Mouse (Mus musculus) hindbrain, embryonic 14.5 days (tissue): Measurements from ENCODE around the gene Ccdc73. TPM values are rescaled to one million over a fixed set of nuclear protein-coding genes. Genes with fewer than 3 reads are reported as not detected.

Experiments used
- ATAC-seq: fragments of 200-750 bp; cut with Nextera tagmentation; 2 replicates; pipeline ENCODE4 v1.8.0; 2017; ENCODE audit warnings: moderate number of reproducible peaks, mild to moderate bottlenecking, moderate TSS enrichment, moderate library complexity; ENCODE audit not compliant: low FRiP score
- DNase-seq: peaks from one replicate; pipeline ENCODE4 v3.0.0-alpha.2; 2015; ENCODE audit warnings: low spot score
- H3K27ac ChIP-seq: fragments of 300-500 bp; sonication (generic); 2 replicates; pipeline ENCODE4 v1.5.1; 2014; ENCODE audit warnings: mild to moderate bottlenecking, moderate library complexity
- H3K27me3 ChIP-seq: fragments of 300-500 bp; sonication (generic); 2 replicates; pipeline ENCODE4 v1.6.1; 2014; ENCODE audit warnings: mild to moderate bottlenecking, low read length, mixed read lengths; ENCODE audit not compliant: control insufficient read depth, insufficient read depth
- H3K36me3 ChIP-seq: fragments of 300-500 bp; sonication (generic); replicated peaks from 2 replicates; pipeline ENCODE4 v1.6.1; 2014; ENCODE audit not compliant: control insufficient read depth, insufficient read depth
- H3K4me1 ChIP-seq: fragments of 300-500 bp; sonication (generic); replicated peaks from 2 replicates; pipeline ENCODE4 v1.6.1; 2014; ENCODE audit warnings: antibody characterized with exemption, low read length, mixed read lengths; ENCODE audit not compliant: control insufficient read depth, insufficient read depth
- H3K4me2 ChIP-seq: fragments of 300-500 bp; sonication (generic); replicated peaks from 2 replicates; pipeline ENCODE4 v1.6.1; 2014; ENCODE audit warnings: mild to moderate bottlenecking, moderate library complexity
- H3K4me3 ChIP-seq: fragments of 300-500 bp; sonication (generic); replicated peaks from 2 replicates; pipeline ENCODE4 v1.5.1; 2014; ENCODE audit warnings: mild to moderate bottlenecking, low read length
- H3K9ac ChIP-seq: fragments of 300-500 bp; sonication (generic); 2 replicates; pipeline ENCODE4 v1.6.1; 2014
- H3K9me3 ChIP-seq: fragments of 300-500 bp; sonication (generic); 2 replicates; pipeline ENCODE4 v1.6.1; 2016; ENCODE audit warnings: low read length; ENCODE audit not compliant: control insufficient read depth
- WGBS: fragments of 180-500 bp; shearing (Covaris S2); extraction: QIAGEN DNeasy Blood & Tissue Kit; methylation state at CpG from one replicate; pipeline ENCODE4 v1.1.7; 2014; 5-methylcytosine and 5-hydroxymethylcytosine counted together
- polyA plus RNA-seq: library from polyadenylated mRNA; unstranded; fragments of >200 nt; fragmentation: Nextera tagmentation; extraction: Ambion mirVana; gene quantifications from 2 replicates; pipeline ENCODE4 v1.2.1, GENCODE M21; 2014

Gene Ccdc73
- polyA plus RNA-seq, 1 experiment from 2014 or later, result 7.6 TPM

- H3K27me3 ChIP-seq, result no peaks in the 10 kb centered on the region
- WGBS, result 88% methylated on average over 5 of the region's 5 CpGs
- DNase-seq (no peak), ATAC-seq (no peak)
- H3K36me3 ChIP-seq, result no peaks in the 10 kb centered on the region
- no peak overlapping the region for H3K27ac ChIP-seq
- no peak overlapping the region for H3K4me2 ChIP-seq
- no peaks in the 10 kb centered on the region for H3K9me3 ChIP-seq
- no peaks in the 10 kb centered on the region for H3K4me1 ChIP-seq
- H3K4me3 ChIP-seq, result no peak overlapping the region
- no peak overlapping the region for H3K9ac ChIP-seq
Observed at GRCm38 (mm10) chr2:105030505-105030904, 162.9 kb downstream of the Ccdc73 start.

- ATAC-seq (no peak), DNase-seq (no peak)
- Histone ChIP-seq H3K27ac (no peak overlapping the region), H3K9ac (no peak overlapping the region), H3K9me3 (no peaks in the 10 kb centered on the region), H3K4me1 (no peaks in the 10 kb centered on the region), H3K4me3 (no peak overlapping the region), H3K36me3 (no peaks in the 10 kb centered on the region), H3K4me2 (no peak overlapping the region), H3K27me3 (no peaks in the 10 kb centered on the region)
- WGBS, result 42% methylated on average over 3 of the region's 3 CpGs
Observed at GRCm38 (mm10) chr2:105034084-105034483, 166.5 kb downstream of the Ccdc73 start.

DNA sequence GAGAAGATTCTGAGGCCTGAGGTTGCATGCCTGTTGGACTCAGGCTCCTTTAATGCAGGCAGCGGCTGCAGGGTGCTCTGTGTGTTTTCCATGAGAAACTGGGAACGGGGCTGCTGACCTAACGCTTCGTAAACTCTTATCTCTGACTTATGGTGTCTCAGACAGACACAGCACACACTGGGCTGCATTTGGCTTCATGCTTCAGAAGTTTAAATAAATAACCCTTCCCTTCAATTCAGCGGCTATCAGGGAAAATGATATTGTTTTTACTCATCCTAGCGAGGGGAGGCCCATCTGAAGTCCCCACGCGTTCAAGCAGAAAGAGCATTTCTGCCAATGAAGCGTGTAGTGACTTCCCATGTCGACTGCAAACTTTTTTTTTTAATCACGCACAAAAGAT, 168.4 kb downstream of the Ccdc73 start:
- Histone ChIP-seq H3K9ac (no peak overlapping the region), H3K4me2 (no peak overlapping the region), H3K4me1 (no peaks in the 10 kb centered on the region), H3K27ac (no peak overlapping the region), H3K4me3 (no peak overlapping the region), H3K9me3 (no peaks in the 10 kb centered on the region), H3K27me3 (no peaks in the 10 kb centered on the region), H3K36me3 (no peaks in the 10 kb centered on the region)
- ATAC-seq (no peak), DNase-seq (no peak)
- 53% methylated on average over 11 of the region's 11 CpGs for WGBS

DNA sequence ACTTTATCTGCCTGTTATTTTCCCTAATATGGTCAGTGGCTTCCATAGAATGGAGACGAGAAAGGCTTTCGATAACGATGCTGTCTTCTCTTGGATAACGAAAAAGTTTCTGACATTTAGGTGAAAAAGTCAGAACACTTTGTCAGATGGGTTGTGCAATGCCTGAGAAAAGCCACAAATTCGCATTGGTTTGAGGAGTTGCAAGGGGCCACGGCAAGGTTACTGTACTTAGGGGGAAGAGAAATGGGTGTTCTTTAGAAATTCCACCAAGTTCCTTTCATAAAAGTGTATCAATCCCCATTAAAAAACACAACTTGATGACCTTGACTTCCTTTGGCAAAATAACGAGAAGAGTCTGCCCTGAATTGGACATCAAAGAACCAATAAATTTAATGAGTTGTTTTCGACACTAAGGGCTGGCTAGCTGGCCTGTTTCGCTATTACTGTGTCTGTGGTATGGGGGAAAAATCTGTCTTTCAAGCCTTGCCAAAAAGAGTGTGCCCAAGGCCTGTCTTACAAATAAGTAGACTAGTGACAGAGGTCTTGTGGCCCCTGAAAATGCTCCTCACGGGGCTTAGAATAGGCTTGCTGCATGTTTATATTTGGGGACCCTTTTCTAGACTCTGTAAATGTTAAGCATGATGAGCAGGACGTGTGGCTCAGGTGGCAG, 168.9 kb downstream of the Ccdc73 start:
- 81% methylated on average over 11 of the region's 11 CpGs for WGBS
- Histone ChIP-seq H3K27ac (no peak overlapping the region), H3K9ac (no peak overlapping the region), H3K4me2 (no peak overlapping the region), H3K4me1 (no peaks in the 10 kb centered on the region), H3K27me3 (no peaks in the 10 kb centered on the region), H3K36me3 (no peaks in the 10 kb centered on the region), H3K4me3 (no peak overlapping the region), H3K9me3 (no peaks in the 10 kb centered on the region)
- no peak for ATAC-seq
- DNase-seq, result no peak

GRCm38 (mm10) chr2:105037956-105038569, 170.5 kb downstream of the Ccdc73 start:
- no peaks in the 10 kb centered on the region for H3K9me3 ChIP-seq
- no peak overlapping the region for H3K4me3 ChIP-seq
- H3K27ac ChIP-seq, result no peak overlapping the region
- no peaks in the 10 kb centered on the region for H3K27me3 ChIP-seq
- 84% methylated on average over 7 of the region's 7 CpGs for WGBS
- no peak for DNase-seq
- H3K4me1 ChIP-seq, result no peaks in the 10 kb centered on the region
- no peak for ATAC-seq
- H3K36me3 ChIP-seq, result no peaks in the 10 kb centered on the region
- H3K4me2 ChIP-seq, result no peak overlapping the region
- no peak overlapping the region for H3K9ac ChIP-seq

GRCm38 (mm10) chr2:105038879-105039278, 171.3 kb downstream of the Ccdc73 start:
- DNase-seq (no peak), ATAC-seq (no peak)
- Histone ChIP-seq H3K9me3 (no peaks in the 10 kb centered on the region), H3K4me2 (no peak overlapping the region), H3K9ac (no peak overlapping the region), H3K36me3 (no peaks in the 10 kb centered on the region), H3K27ac (no peak overlapping the region), H3K27me3 (no peaks in the 10 kb centered on the region), H3K4me3 (no peak overlapping the region), H3K4me1 (no peaks in the 10 kb centered on the region)
- 97% methylated on average over 5 of the region's 5 CpGs for WGBS

- ATAC-seq (no peak), DNase-seq (no peak)
- H3K4me3 ChIP-seq, result no peak overlapping the region
- no peak overlapping the region for H3K4me2 ChIP-seq
- no peaks in the 10 kb centered on the region for H3K9me3 ChIP-seq
- no peak overlapping the region for H3K27ac ChIP-seq
- H3K4me1 ChIP-seq, result no peaks in the 10 kb centered on the region
- no peaks in the 10 kb centered on the region for H3K36me3 ChIP-seq
- H3K9ac ChIP-seq, result no peak overlapping the region
- WGBS, result 70% methylated on average over 4 of the region's 4 CpGs
- H3K27me3 ChIP-seq, result no peaks in the 10 kb centered on the region
Observed at GRCm38 (mm10) chr2:105040859-105041258, 173.3 kb downstream of the Ccdc73 start.

DNA sequence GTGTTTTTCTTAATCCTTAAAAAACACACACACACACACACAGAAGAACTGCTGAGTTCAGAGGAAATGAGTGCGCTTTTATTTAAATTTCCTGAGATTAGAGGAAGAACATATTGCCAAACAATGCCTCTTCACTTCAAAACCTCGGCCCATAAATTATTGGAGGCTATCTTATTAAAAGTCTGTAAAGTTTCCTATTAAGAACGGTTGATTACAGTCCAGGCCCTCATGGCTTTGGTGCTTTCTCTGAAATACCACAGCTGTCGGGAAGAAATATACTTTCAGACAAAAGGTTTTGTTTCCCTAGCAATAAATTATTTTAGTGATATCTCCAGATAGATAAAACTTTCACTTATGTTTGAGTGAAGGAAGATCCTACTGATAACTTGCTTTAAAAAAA, 175.5 kb downstream of the Ccdc73 start:
- Histone ChIP-seq H3K9ac (no peak overlapping the region), H3K9me3 (no peaks in the 10 kb centered on the region), H3K27ac (no peak overlapping the region), H3K27me3 (no peaks in the 10 kb centered on the region), H3K4me1 (no peaks in the 10 kb centered on the region), H3K36me3 (no peaks in the 10 kb centered on the region), H3K4me3 (no peak overlapping the region), H3K4me2 (no peak overlapping the region)
- WGBS, result 80% methylated on average over 4 of the region's 4 CpGs
- DNase-seq (no peak), ATAC-seq (no peak)

DNA sequence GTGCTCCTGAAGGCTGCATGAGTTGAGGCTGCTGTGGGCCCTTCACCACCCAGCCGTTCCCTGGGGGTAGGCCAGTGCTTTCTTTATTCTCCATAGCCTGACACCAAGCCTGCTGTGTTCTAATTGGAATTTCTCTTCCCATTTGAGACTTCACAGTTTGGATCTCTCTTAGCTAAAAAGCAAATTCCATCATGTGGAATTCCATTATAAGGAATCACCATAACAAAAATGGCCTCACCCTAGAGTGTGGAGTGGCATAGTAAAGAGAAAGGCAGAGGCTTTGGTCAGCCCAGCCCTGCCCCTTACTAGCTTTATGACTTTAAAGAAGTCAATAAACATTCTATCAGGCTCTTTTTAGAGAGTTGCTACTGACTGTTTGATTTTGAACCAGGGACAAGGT, 180.7 kb downstream of the Ccdc73 start:
- DNase-seq (no peak), ATAC-seq (no peak)
- no peaks in the 10 kb centered on the region for H3K36me3 ChIP-seq
- H3K4me3 ChIP-seq, result no peak overlapping the region
- no peak overlapping the region for H3K9ac ChIP-seq
- no peaks in the 10 kb centered on the region for H3K4me1 ChIP-seq
- H3K9me3 ChIP-seq, result no peaks in the 10 kb centered on the region
- H3K27ac ChIP-seq, result no peak overlapping the region
- WGBS, result 50% methylated on average over 1 of the region's 1 CpGs
- H3K27me3 ChIP-seq, result no peaks in the 10 kb centered on the region
- no peak overlapping the region for H3K4me2 ChIP-seq

DNA sequence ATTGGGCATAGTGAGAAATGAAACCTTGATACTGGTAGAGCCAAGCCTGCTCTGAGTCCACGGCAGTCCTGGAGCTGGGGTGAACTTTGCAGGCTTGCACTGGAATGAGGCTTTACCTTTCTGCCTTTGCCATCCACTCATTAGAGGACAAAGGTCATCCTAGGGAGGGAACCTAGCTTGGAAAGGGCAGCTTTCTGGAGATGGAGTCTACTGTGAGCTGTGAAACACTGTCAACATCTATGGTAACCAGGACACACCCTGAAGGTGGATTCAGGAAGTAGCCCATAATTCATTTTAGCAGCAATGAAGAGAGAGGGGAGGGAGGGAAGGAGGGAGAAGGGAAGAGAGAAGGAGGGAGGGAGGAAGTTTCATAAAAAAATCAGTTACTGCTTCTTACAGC, 187.9 kb downstream of the Ccdc73 start:
- 97% methylated on average over 1 of the region's 1 CpGs for WGBS
- ATAC-seq, result no peak
- DNase-seq, result no peak
- no peak overlapping the region for H3K4me2 ChIP-seq
- no peak overlapping the region for H3K4me3 ChIP-seq
- H3K36me3 ChIP-seq, result no peaks in the 10 kb centered on the region
- H3K4me1 ChIP-seq, result no peaks in the 10 kb centered on the region
- H3K27me3 ChIP-seq, result no peaks in the 10 kb centered on the region
- H3K9me3 ChIP-seq, result no peaks in the 10 kb centered on the region
- no peak overlapping the region for H3K27ac ChIP-seq
- no peak overlapping the region for H3K9ac ChIP-seq
